Mouse (Mus musculus): Measurements from ENCODE around the gene Kcnb1. TPM values are rescaled to one million over a fixed set of nuclear protein-coding genes. Genes with fewer than 3 reads are reported as not detected.

Gene Kcnb1
- total and polyA plus RNA-seq, 2 experiments from 2014 or later: 6.4 to 29.8 TPM

DNA sequence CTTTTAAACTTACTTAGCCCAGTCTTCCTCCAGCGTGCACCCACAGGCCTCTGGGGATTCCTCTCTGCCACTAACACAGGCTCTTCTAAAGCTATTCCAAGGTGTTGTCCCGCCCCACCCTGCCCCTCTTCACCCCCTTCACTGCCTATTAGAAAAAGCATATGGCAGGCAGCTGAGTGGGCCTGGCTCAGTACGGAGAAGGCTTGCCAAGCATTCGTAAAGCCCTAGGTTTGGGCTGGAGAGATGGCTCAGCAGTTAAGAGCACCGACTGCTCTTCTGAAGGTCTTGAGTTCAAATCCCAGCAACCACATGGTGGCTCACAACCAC lies 43.0 kb upstream of the Kcnb1 start:
- no peaks in the 10 kb centered on the region for H3K27me3 ChIP-seq (ENCODE audit: insufficient read depth, low read length)
- H3K36me3 ChIP-seq (ENCODE audit: insufficient read depth, low read length): no peaks in the 10 kb centered on the region
- ATAC-seq (ENCODE audit: low FRiP score) (no peak), DNase-seq (ENCODE audit: low spot score) (no peak)
- H3K4me2 ChIP-seq (ENCODE audit: low read depth, low read length, poor library complexity, severe bottlenecking): no peak overlapping the region
- TF ChIP-seq CTCF (IDR thresholded peaks at IDR 0.05): no peak
- no peaks in the 10 kb centered on the region for H3K4me1 ChIP-seq (ENCODE audit: insufficient read depth, low read length)
- no peaks in the 10 kb centered on the region for H3K9me3 ChIP-seq (ENCODE audit: low read length)
- H3K9ac ChIP-seq (replicated peaks; ENCODE audit: low read length, poor library complexity, severe bottlenecking): no peak overlapping the region
- no peak overlapping the region for H3K27ac ChIP-seq (ENCODE audit: low read depth, low read length)
- 85% methylated on average over 5 of the region's 5 CpGs for WGBS
- no peak overlapping the region for H3K4me3 ChIP-seq (ENCODE audit: low read depth, low read length)

- no peak overlapping the region for H3K9ac ChIP-seq (replicated peaks; ENCODE audit: low read length, poor library complexity, severe bottlenecking)
Measured at GRCm38 (mm10) chr2:167232132-167233008, 42.4 kb upstream of the Kcnb1 start.

GRCm38 (mm10) chr2:167230554-167230953 lies 40.6 kb upstream of the Kcnb1 start:
- no peak overlapping the region for H3K9ac ChIP-seq (replicated peaks; ENCODE audit: low read length, poor library complexity, severe bottlenecking)
- no peak overlapping the region for H3K4me3 ChIP-seq (ENCODE audit: low read depth, low read length)
- no peaks in the 10 kb centered on the region for H3K27me3 ChIP-seq (ENCODE audit: insufficient read depth, low read length)
- TF ChIP-seq CTCF (IDR thresholded peaks at IDR 0.05): no peak
- DNase-seq (ENCODE audit: low spot score) (no peak), ATAC-seq (ENCODE audit: low FRiP score) (no peak)
- no peak overlapping the region for H3K4me2 ChIP-seq (ENCODE audit: low read depth, low read length, poor library complexity, severe bottlenecking)
- H3K4me1 ChIP-seq (ENCODE audit: insufficient read depth, low read length): no peaks in the 10 kb centered on the region
- 11% methylated on average over 15 of the region's 15 CpGs for WGBS
- no peaks in the 10 kb centered on the region for H3K9me3 ChIP-seq (ENCODE audit: low read length)
- H3K27ac ChIP-seq (ENCODE audit: low read depth, low read length): no peak overlapping the region
- H3K36me3 ChIP-seq (ENCODE audit: insufficient read depth, low read length): no peaks in the 10 kb centered on the region

More at GRCm38 (mm10) chr2:167232132-167233008, 42.4 kb upstream of the Kcnb1 start:
- Histone ChIP-seq H3K4me1 (ENCODE audit: insufficient read depth, low read length) (no peaks in the 10 kb centered on the region), H3K4me2 (ENCODE audit: low read depth, low read length, poor library complexity, severe bottlenecking) (no peak overlapping the region), H3K36me3 (ENCODE audit: insufficient read depth, low read length) (no peaks in the 10 kb centered on the region), H3K27me3 (ENCODE audit: insufficient read depth, low read length) (no peaks in the 10 kb centered on the region), H3K4me3 (ENCODE audit: low read depth, low read length) (no peak overlapping the region), H3K27ac (ENCODE audit: low read depth, low read length) (no peak overlapping the region), H3K9me3 (ENCODE audit: low read length) (no peaks in the 10 kb centered on the region)
- DNase-seq (ENCODE audit: low spot score) (no peak), ATAC-seq (ENCODE audit: low FRiP score) (no peak)
- WGBS: 61% methylated on average over 14 of the region's 14 CpGs
- TF ChIP-seq CTCF (IDR thresholded peaks at IDR 0.05): no peak

DNA sequence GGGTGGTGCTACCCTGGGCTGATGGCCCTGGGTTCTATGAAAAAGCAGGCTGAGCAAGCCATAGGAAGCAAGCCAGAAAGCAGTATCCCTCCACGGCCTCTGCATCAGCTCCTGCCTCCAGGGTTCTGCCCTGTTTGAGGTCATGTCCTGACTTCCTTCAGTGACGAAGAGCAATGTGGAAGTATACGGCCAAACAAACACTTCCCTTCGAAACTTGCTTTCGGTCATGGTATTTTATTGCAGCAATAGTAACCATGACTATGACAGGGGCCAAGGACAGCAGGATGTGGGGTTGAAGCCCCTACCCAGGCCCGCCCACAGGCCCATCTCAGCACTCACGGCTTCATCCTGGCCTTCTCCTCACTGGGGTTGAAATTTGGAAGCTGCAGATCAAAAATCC lies 35.0 kb upstream of the Kcnb1 start:
- Histone ChIP-seq H3K9ac (replicated peaks; ENCODE audit: low read length, poor library complexity, severe bottlenecking) (no peak overlapping the region), H3K27ac (ENCODE audit: low read depth, low read length) (no peak overlapping the region), H3K27me3 (ENCODE audit: insufficient read depth, low read length) (no peaks in the 10 kb centered on the region), H3K9me3 (ENCODE audit: low read length) (no peaks in the 10 kb centered on the region), H3K4me2 (ENCODE audit: low read depth, low read length, poor library complexity, severe bottlenecking) (no peak overlapping the region), H3K36me3 (ENCODE audit: insufficient read depth, low read length) (no peaks in the 10 kb centered on the region), H3K4me1 (ENCODE audit: insufficient read depth, low read length) (no peaks in the 10 kb centered on the region), H3K4me3 (ENCODE audit: low read depth, low read length) (no peak overlapping the region)
- WGBS: 83% methylated on average over 7 of the region's 7 CpGs
- TF ChIP-seq CTCF (IDR thresholded peaks at IDR 0.05): no peak
- no peak for DNase-seq (ENCODE audit: low spot score)
- no peak for ATAC-seq (ENCODE audit: low FRiP score)

DNA sequence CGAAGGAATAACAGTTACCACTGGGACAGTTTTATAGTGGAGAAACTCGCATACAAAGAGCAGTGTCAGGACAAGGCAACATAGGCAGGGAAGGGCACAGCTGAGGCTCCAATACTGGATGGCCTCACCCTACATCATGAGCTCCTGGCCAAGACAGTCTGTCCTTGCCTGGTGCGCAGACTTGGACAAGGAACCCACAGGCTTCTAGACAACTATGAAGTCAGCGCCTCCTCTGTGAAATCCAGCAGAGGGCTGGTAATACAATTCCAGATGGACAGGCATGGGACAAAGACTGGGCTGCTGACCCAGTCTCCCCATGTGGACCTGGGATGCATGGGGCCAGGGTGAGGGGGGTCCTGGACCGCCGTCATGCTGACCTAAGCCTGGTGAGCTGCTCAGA lies 34.2 kb upstream of the Kcnb1 start:
- Histone ChIP-seq H3K9ac (replicated peaks; ENCODE audit: low read length, poor library complexity, severe bottlenecking) (no peak overlapping the region), H3K4me1 (ENCODE audit: insufficient read depth, low read length) (no peaks in the 10 kb centered on the region), H3K36me3 (ENCODE audit: insufficient read depth, low read length) (no peaks in the 10 kb centered on the region), H3K4me2 (ENCODE audit: low read depth, low read length, poor library complexity, severe bottlenecking) (no peak overlapping the region), H3K27me3 (ENCODE audit: insufficient read depth, low read length) (no peaks in the 10 kb centered on the region), H3K4me3 (ENCODE audit: low read depth, low read length) (no peak overlapping the region), H3K9me3 (ENCODE audit: low read length) (no peaks in the 10 kb centered on the region), H3K27ac (ENCODE audit: low read depth, low read length) (no peak overlapping the region)
- 96% methylated on average over 6 of the region's 6 CpGs for WGBS
- ATAC-seq (ENCODE audit: low FRiP score) (no peak), DNase-seq (ENCODE audit: low spot score) (no peak)
- no peak for TF ChIP-seq CTCF (IDR thresholded peaks at IDR 0.05)

GRCm38 (mm10) chr2:167222152-167222551 lies 32.2 kb upstream of the Kcnb1 start:
- Histone ChIP-seq H3K9ac (replicated peaks; ENCODE audit: low read length, poor library complexity, severe bottlenecking) (no peak overlapping the region), H3K4me2 (ENCODE audit: low read depth, low read length, poor library complexity, severe bottlenecking) (no peak overlapping the region), H3K9me3 (ENCODE audit: low read length) (no peaks in the 10 kb centered on the region), H3K4me1 (ENCODE audit: insufficient read depth, low read length) (no peaks in the 10 kb centered on the region), H3K36me3 (ENCODE audit: insufficient read depth, low read length) (no peaks in the 10 kb centered on the region), H3K27me3 (ENCODE audit: insufficient read depth, low read length) (no peaks in the 10 kb centered on the region), H3K4me3 (ENCODE audit: low read depth, low read length) (no peak overlapping the region), H3K27ac (ENCODE audit: low read depth, low read length) (no peak overlapping the region)
- ATAC-seq (ENCODE audit: low FRiP score): no peak
- peak; percentile 89 for DNase-seq (ENCODE audit: low spot score)
- WGBS: 15% methylated on average over 7 of the region's 7 CpGs
- peak; percentile 94 for TF ChIP-seq CTCF (IDR thresholded peaks at IDR 0.05)

Measured in midbrain, postnatal 0 days (tissue).